Mouse (Mus musculus): ENCODE data around the gene Galns. TPM values are rescaled to one million over a fixed set of nuclear protein-coding genes. Genes with fewer than 3 reads are reported as not detected.

The Galns gene
- total and polyA plus RNA-seq, 2 experiments from 2014 or later = 10.9 to 12.1 TPM

- ATAC-seq (ENCODE audit: low FRiP score) (no peak), DNase-seq (ENCODE audit: low spot score) (no peak)
- no peaks in the 10 kb centered on the region for H3K9me3 ChIP-seq (ENCODE audit: low read length)
- no peak overlapping the region for H3K4me3 ChIP-seq (ENCODE audit: low read depth, low read length)
- no peaks in the 10 kb centered on the region for H3K4me1 ChIP-seq (ENCODE audit: insufficient read depth, low read length)
- TF ChIP-seq CTCF (IDR thresholded peaks at IDR 0.05) = no peak
- peaks cover 29% of the 10 kb centered on the region for H3K36me3 ChIP-seq (ENCODE audit: insufficient read depth, low read length)
- H3K27me3 ChIP-seq (ENCODE audit: insufficient read depth, low read length) = no peaks in the 10 kb centered on the region
- no peak overlapping the region for H3K9ac ChIP-seq (replicated peaks; ENCODE audit: low read length, poor library complexity, severe bottlenecking)
- H3K27ac ChIP-seq (ENCODE audit: low read depth, low read length) = no peak overlapping the region
- no peak overlapping the region for H3K4me2 ChIP-seq (ENCODE audit: low read depth, low read length, poor library complexity, severe bottlenecking)
- WGBS = 73% methylated on average over 6 of the region's 6 CpGs
These were observed 33.1 kb upstream of the Galns start for GRCm38 (mm10) chr8:122644175-122644954.

- 73% methylated on average over 9 of the region's 9 CpGs for WGBS
- no peak overlapping the region for H3K9ac ChIP-seq (replicated peaks; ENCODE audit: low read length, poor library complexity, severe bottlenecking)
- DNase-seq (ENCODE audit: low spot score) = no peak
These were observed 30.8 kb upstream of the Galns start for GRCm38 (mm10) chr8:122642071-122642470.

DNA sequence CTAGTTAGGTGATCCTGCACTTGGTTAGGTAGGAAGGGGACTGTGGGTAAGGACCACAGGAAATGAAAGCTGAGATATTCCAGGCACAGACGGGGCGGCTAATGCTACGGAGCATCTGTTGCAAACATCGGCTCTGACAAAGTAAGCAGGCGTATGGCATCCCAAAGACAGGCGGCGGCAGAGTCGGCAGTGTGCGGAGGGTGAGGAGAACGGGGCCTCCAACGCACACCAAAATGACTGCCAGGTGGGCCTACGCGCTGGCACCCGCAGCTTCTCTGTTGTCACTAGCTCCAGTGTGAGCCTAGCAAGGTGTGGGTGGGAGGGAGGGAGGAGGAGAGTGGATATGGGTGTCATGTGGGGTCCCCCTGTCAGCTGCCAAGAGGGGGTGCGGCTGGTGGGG is 30.1 kb upstream of the Galns start:
- 89% methylated on average over 15 of the region's 15 CpGs for WGBS
- H3K4me2 ChIP-seq (ENCODE audit: low read depth, low read length, poor library complexity, severe bottlenecking) = no peak overlapping the region
- no peaks in the 10 kb centered on the region for H3K9me3 ChIP-seq (ENCODE audit: low read length)
- DNase-seq (ENCODE audit: low spot score) (no peak), ATAC-seq (ENCODE audit: low FRiP score) (no peak)
- TF ChIP-seq CTCF (IDR thresholded peaks at IDR 0.05) = no peak
- no peak overlapping the region for H3K27ac ChIP-seq (ENCODE audit: low read depth, low read length)
- H3K36me3 ChIP-seq (ENCODE audit: insufficient read depth, low read length) = peaks cover 36% of the 10 kb centered on the region
- H3K27me3 ChIP-seq (ENCODE audit: insufficient read depth, low read length) = no peaks in the 10 kb centered on the region
- no peak overlapping the region for H3K4me3 ChIP-seq (ENCODE audit: low read depth, low read length)
- no peak overlapping the region for H3K9ac ChIP-seq (replicated peaks; ENCODE audit: low read length, poor library complexity, severe bottlenecking)
- no peaks in the 10 kb centered on the region for H3K4me1 ChIP-seq (ENCODE audit: insufficient read depth, low read length)

More at GRCm38 (mm10) chr8:122642071-122642470, 30.8 kb upstream of the Galns start:
- no peak for TF ChIP-seq CTCF (IDR thresholded peaks at IDR 0.05)
- H3K9me3 ChIP-seq (ENCODE audit: low read length) = no peaks in the 10 kb centered on the region
- no peak overlapping the region for H3K4me3 ChIP-seq (ENCODE audit: low read depth, low read length)
- H3K4me2 ChIP-seq (ENCODE audit: low read depth, low read length, poor library complexity, severe bottlenecking) = no peak overlapping the region
- no peak for ATAC-seq (ENCODE audit: low FRiP score)
- no peaks in the 10 kb centered on the region for H3K4me1 ChIP-seq (ENCODE audit: insufficient read depth, low read length)
- H3K27me3 ChIP-seq (ENCODE audit: insufficient read depth, low read length) = no peaks in the 10 kb centered on the region
- peaks cover 40% of the 10 kb centered on the region for H3K36me3 ChIP-seq (ENCODE audit: insufficient read depth, low read length)
- no peak overlapping the region for H3K27ac ChIP-seq (ENCODE audit: low read depth, low read length)

DNA sequence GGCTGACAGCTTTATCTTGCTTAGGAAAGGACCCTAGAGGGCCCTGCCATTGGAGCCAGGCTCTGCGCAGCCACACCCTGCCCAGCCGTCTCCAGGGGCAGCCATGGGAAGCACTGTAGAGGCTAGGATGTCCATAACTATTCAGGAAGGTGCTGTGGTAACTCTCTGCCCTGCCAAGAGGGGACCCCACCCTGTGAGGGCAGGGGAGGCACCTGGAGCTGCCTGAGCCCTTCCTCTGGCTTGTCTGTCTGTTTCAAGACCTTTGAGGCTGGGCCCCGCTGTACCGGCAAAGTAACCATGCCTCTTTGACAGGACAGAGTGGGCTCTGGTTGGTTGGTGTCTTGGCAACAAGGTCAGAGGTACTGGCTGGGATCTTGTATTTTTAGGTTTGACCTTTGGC is 29.6 kb upstream of the Galns start:
- ATAC-seq (ENCODE audit: low FRiP score) = no peak
- 87% methylated on average over 4 of the region's 4 CpGs for WGBS
- no peak overlapping the region for H3K9ac ChIP-seq (replicated peaks; ENCODE audit: low read length, poor library complexity, severe bottlenecking)
- H3K4me3 ChIP-seq (ENCODE audit: low read depth, low read length) = no peak overlapping the region
- no peak for TF ChIP-seq CTCF (IDR thresholded peaks at IDR 0.05)
- no peaks in the 10 kb centered on the region for H3K27me3 ChIP-seq (ENCODE audit: insufficient read depth, low read length)
- no peaks in the 10 kb centered on the region for H3K9me3 ChIP-seq (ENCODE audit: low read length)
- H3K4me1 ChIP-seq (ENCODE audit: insufficient read depth, low read length) = no peaks in the 10 kb centered on the region
- no peak overlapping the region for H3K4me2 ChIP-seq (ENCODE audit: low read depth, low read length, poor library complexity, severe bottlenecking)
- peaks cover 31% of the 10 kb centered on the region for H3K36me3 ChIP-seq (ENCODE audit: insufficient read depth, low read length)
- no peak overlapping the region for H3K27ac ChIP-seq (ENCODE audit: low read depth, low read length)
- no peak for DNase-seq (ENCODE audit: low spot score)

DNA sequence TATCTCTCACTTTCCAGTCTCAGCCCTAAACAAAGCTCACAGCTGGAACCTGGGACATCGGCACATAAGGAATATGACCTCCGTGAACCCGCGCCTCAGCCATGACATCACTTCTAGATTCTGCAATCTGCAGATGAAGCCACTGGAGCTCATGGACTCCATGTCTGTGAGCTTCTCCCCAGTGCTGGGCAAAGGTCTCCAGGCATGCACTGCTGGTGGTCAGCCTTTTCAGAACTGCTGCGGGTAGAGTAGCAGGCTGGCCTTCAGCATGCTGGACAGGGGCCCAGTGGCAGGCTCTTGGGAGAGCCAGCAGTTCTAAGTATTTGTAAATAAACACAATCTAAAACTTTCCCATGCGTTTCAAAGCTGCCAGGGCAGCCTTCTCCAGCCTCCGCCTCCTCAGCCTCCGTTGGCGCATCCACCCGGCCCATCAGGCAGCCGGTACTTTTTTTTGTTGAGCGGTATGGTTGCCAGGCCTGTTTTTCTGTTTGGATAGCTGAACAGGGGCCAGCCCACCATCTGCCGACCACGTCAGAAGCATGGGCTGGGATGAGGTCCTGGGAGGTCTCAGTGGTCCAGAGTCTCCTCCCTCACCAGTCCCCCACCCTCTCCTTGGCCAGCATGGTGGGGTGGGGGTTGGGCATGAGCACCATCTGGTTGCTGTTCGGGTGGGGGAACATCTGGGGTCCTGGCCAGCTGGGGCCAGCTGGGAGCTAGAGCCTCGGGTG is 28.4 kb upstream of the Galns start:
- ATAC-seq (ENCODE audit: low FRiP score) = peak; percentile 57; the same call in 1 of the 2 replicates
- H3K9ac ChIP-seq (replicated peaks; ENCODE audit: low read length, poor library complexity, severe bottlenecking) = no peak overlapping the region
- no peak overlapping the region for H3K4me3 ChIP-seq (ENCODE audit: low read depth, low read length)
- H3K27ac ChIP-seq (ENCODE audit: low read depth, low read length) = no peak overlapping the region
- WGBS = 44% methylated on average over 16 of the region's 16 CpGs
- H3K27me3 ChIP-seq (ENCODE audit: insufficient read depth, low read length) = no peaks in the 10 kb centered on the region
- TF ChIP-seq CTCF (IDR thresholded peaks at IDR 0.05) = no peak
- no peak overlapping the region for H3K4me2 ChIP-seq (ENCODE audit: low read depth, low read length, poor library complexity, severe bottlenecking)
- peaks cover 36% of the 10 kb centered on the region for H3K36me3 ChIP-seq (ENCODE audit: insufficient read depth, low read length)
- H3K4me1 ChIP-seq (ENCODE audit: insufficient read depth, low read length) = no peaks in the 10 kb centered on the region
- no peaks in the 10 kb centered on the region for H3K9me3 ChIP-seq (ENCODE audit: low read length)
- peak; percentile 83 for DNase-seq (ENCODE audit: low spot score)

DNA sequence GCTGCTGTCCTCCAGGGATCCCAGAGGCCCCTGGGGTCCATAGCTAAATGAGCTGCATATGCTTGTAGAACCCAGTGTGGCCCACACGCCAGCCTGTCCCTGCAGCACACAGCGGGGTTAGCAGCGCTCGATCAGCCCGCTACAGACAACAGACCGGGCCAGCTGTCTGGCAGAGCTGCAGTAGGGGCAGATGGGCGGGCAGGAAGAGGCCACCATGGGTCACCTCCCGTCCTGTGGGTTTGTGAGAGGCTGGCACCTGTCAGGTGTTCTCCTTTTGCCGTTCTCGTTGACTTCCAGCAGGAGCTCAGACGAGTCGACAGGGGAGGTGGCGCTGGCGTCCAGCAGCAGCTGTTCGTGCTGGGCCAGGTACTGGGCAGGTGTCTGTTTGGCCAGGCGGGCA is 27.3 kb upstream of the Galns start:
- no peak for TF ChIP-seq CTCF (IDR thresholded peaks at IDR 0.05)
- Histone ChIP-seq H3K36me3 (ENCODE audit: insufficient read depth, low read length) (peaks cover 46% of the 10 kb centered on the region), H3K4me3 (ENCODE audit: low read depth, low read length) (no peak overlapping the region), H3K9me3 (ENCODE audit: low read length) (no peaks in the 10 kb centered on the region), H3K27me3 (ENCODE audit: insufficient read depth, low read length) (no peaks in the 10 kb centered on the region), H3K4me1 (ENCODE audit: insufficient read depth, low read length) (no peaks in the 10 kb centered on the region), H3K9ac (replicated peaks; ENCODE audit: low read length, poor library complexity, severe bottlenecking) (no peak overlapping the region), H3K4me2 (ENCODE audit: low read depth, low read length, poor library complexity, severe bottlenecking) (no peak overlapping the region), H3K27ac (ENCODE audit: low read depth, low read length) (no peak overlapping the region)
- DNase-seq (ENCODE audit: low spot score) (peak; percentile 47), ATAC-seq (ENCODE audit: low FRiP score) (no peak)
- 70% methylated on average over 16 of the region's 16 CpGs for WGBS

All from midbrain, postnatal 0 days (tissue).